Mouse (Mus musculus) embryonic facial prominence, embryonic 10.5 days (tissue): ENCODE measurements around the gene Camkmt. TPM values are rescaled to one million over a fixed set of nuclear protein-coding genes. Genes with fewer than 3 reads are reported as not detected.

ENCODE experiments used
- DNase-seq: peaks from one replicate; pipeline ENCODE4 v3.0.0-alpha.2; 2017; ENCODE audit warnings: low spot score
- H3K27ac ChIP-seq: fragments of 300-500 bp; sonication (generic); replicated peaks from 2 replicates; pipeline ENCODE4 v1.5.1; 2016; ENCODE audit warnings: mild to moderate bottlenecking
- H3K27me3 ChIP-seq: fragments of 300-500 bp; sonication (generic); replicated peaks from 2 replicates; pipeline ENCODE4 v1.6.1; 2016; ENCODE audit warnings: low read depth, mild to moderate bottlenecking; ENCODE audit not compliant: poor library complexity, severe bottlenecking
- H3K36me3 ChIP-seq: fragments of 300-500 bp; sonication (generic); replicated peaks from 2 replicates; pipeline ENCODE4 v1.6.1; 2016; ENCODE audit warnings: mild to moderate bottlenecking, moderate library complexity
- H3K4me1 ChIP-seq: fragments of 300-500 bp; sonication (generic); 2 replicates; pipeline ENCODE4 v1.6.1; 2016
- H3K4me3 ChIP-seq: fragments of 300-500 bp; sonication (generic); 2 replicates; pipeline ENCODE4 v1.5.1; 2016; ENCODE audit warnings: mild to moderate bottlenecking, moderate library complexity
- H3K9me3 ChIP-seq: fragments of 300-500 bp; sonication (generic); 2 replicates; pipeline ENCODE4 v1.6.1; 2016; ENCODE audit warnings: mild to moderate bottlenecking
- WGBS: fragments of 180-500 bp; shearing (Covaris S2); methylation state at CpG from one replicate; pipeline ENCODE4 v1.1.7; 2016; 5-methylcytosine and 5-hydroxymethylcytosine counted together
- polyA plus RNA-seq: library from polyadenylated mRNA; unstranded; fragments of >200 nt; fragmentation: Nextera tagmentation; extraction: Ambion mirVana; gene quantifications from 2 replicates; pipeline ENCODE4 v1.2.1, GENCODE M21; 2016

The Camkmt gene
- polyA plus RNA-seq, 1 experiment from 2014 or later = 14.2 TPM

DNA sequence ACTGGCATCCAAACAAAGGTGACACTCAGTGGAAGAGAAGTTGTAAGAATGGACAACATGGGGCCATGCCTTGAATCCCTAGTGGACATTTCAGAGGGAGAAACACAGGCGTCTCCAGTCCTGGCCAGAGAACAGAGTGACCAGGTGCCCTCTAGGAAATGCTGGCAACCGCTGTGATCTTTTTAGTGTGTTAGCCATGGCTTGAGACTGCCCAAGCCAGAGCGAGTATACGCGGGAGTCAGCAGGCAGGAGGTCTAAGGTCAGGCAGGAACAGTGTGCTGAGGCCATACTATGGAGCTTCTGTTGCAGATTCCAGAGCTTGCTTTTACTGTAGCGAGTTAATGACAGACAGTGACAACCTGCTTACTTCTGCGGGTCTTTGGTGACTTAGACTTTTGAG lies 270.7 kb downstream of the Camkmt start:
- Histone ChIP-seq H3K27me3 (no peaks in the 10 kb centered on the region), H3K9me3 (no peaks in the 10 kb centered on the region), H3K4me3 (no peak overlapping the region), H3K27ac (no peak overlapping the region), H3K36me3 (no peaks in the 10 kb centered on the region), H3K4me1 (peaks cover 14% of the 10 kb centered on the region)
- DNase-seq = no peak
- 76% methylated on average over 7 of the region's 7 CpGs for WGBS

- peaks cover 21% of the 10 kb centered on the region for H3K4me1 ChIP-seq
- no peak for DNase-seq
- H3K36me3 ChIP-seq = no peaks in the 10 kb centered on the region
- no peaks in the 10 kb centered on the region for H3K9me3 ChIP-seq
- H3K27me3 ChIP-seq = 0 out of 2 replicates have a peak, but pooled peaks cover 1% of the 10 kb centered on the region
- 91% methylated on average over 5 of the region's 5 CpGs for WGBS
- H3K27ac ChIP-seq = no peak overlapping the region
- H3K4me3 ChIP-seq = no peak overlapping the region
Measured at GRCm38 (mm10) chr17:85367319-85367718, 277.0 kb downstream of the Camkmt start.

GRCm38 (mm10) chr17:85368776-85369175 lies 278.4 kb downstream of the Camkmt start:
- DNase-seq = no peak
- H3K36me3 ChIP-seq = no peaks in the 10 kb centered on the region
- H3K27ac ChIP-seq = no peak overlapping the region
- WGBS = 82% methylated on average over 8 of the region's 8 CpGs
- no peak overlapping the region for H3K4me3 ChIP-seq
- H3K9me3 ChIP-seq = no peaks in the 10 kb centered on the region
- 0 out of 2 replicates have a peak, but pooled peaks cover 4% of the 10 kb centered on the region for H3K27me3 ChIP-seq
- H3K4me1 ChIP-seq = peaks cover 15% of the 10 kb centered on the region

DNA sequence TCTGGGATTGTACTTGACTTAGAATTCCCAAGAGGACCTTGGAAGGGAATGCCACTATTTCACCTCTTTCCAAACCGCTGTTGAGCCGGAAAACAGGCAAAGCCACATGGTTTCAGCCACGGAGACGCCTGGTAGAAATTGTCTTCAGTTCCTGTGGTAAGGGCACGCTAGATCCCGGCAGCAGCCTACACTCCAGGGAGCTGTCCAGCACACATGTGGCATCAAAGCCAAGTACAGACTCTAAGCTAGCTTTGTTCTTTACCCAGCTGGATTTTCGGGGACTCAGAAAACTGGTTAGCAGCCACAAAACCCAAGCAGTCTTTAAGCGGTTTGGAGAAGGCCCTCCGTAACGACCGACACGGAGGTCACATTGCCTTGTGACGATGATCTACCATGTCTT lies 281.7 kb downstream of the Camkmt start:
- Histone ChIP-seq H3K27ac (no peak overlapping the region), H3K27me3 (0 out of 2 replicates have a peak, but pooled peaks cover 4% of the 10 kb centered on the region), H3K4me3 (no peak overlapping the region), H3K9me3 (no peaks in the 10 kb centered on the region), H3K4me1 (peaks cover 25% of the 10 kb centered on the region), H3K36me3 (no peaks in the 10 kb centered on the region)
- 75% methylated on average over 13 of the region's 13 CpGs for WGBS
- DNase-seq = peak; percentile 50

GRCm38 (mm10) chr17:85372523-85372922 lies 282.2 kb downstream of the Camkmt start:
- no peak overlapping the region for H3K4me3 ChIP-seq
- H3K27ac ChIP-seq = no peak overlapping the region
- WGBS = 88% methylated on average over 7 of the region's 7 CpGs

GRCm38 (mm10) chr17:85374100-85374833 lies 283.9 kb downstream of the Camkmt start:
- Histone ChIP-seq H3K9me3 (no peaks in the 10 kb centered on the region), H3K4me1 (peaks cover 25% of the 10 kb centered on the region), H3K27me3 (0 out of 2 replicates have a peak, but pooled peaks cover 4% of the 10 kb centered on the region), H3K4me3 (no peak overlapping the region), H3K36me3 (no peaks in the 10 kb centered on the region), H3K27ac (no peak overlapping the region)
- 76% methylated on average over 19 of the region's 19 CpGs for whole genome bisulfite sequencing
- DNase-seq = no peak

More at GRCm38 (mm10) chr17:85372523-85372922, 282.2 kb downstream of the Camkmt start:
- Histone ChIP-seq H3K9me3 (no peaks in the 10 kb centered on the region), H3K27me3 (0 out of 2 replicates have a peak, but pooled peaks cover 4% of the 10 kb centered on the region), H3K4me1 (peaks cover 25% of the 10 kb centered on the region), H3K36me3 (no peaks in the 10 kb centered on the region)
- no peak for DNase-seq

- DNase-seq = no peak
- Histone ChIP-seq H3K4me3 (no peak overlapping the region), H3K36me3 (no peaks in the 10 kb centered on the region), H3K27ac (no peak overlapping the region), H3K27me3 (0 out of 2 replicates have a peak, but pooled peaks cover 4% of the 10 kb centered on the region), H3K9me3 (no peaks in the 10 kb centered on the region), H3K4me1 (peaks cover 25% of the 10 kb centered on the region)
- WGBS = 63% methylated on average over 8 of the region's 8 CpGs
Measured at GRCm38 (mm10) chr17:85374834-85375176, 284.5 kb downstream of the Camkmt start.

DNA sequence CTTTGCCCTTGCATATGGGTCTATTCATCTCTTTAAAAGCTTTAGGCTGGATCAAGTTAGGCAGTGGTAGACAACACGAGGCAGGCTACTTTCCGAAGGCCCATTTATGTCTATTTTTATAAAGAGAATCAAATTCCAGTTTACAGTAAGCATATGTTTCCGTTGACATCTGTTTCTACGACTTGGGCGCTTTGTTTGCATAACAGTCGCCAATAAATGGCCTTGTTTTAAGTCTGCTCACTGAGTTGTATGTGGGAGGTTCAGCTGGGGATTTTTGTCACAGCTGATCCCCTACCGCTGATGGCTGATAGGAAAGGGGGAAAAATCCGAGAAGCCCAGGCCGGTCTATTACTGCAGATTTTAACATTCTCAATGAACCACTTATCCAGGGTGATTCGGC lies 285.2 kb downstream of the Camkmt start:
- H3K27me3 ChIP-seq = 0 out of 2 replicates have a peak, but pooled peaks cover 4% of the 10 kb centered on the region
- no peak for DNase-seq
- H3K9me3 ChIP-seq = no peaks in the 10 kb centered on the region
- no peaks in the 10 kb centered on the region for H3K36me3 ChIP-seq
- H3K4me1 ChIP-seq = peaks cover 25% of the 10 kb centered on the region
- H3K4me3 ChIP-seq = no peak overlapping the region
- 68% methylated on average over 10 of the region's 10 CpGs for WGBS
- no peak overlapping the region for H3K27ac ChIP-seq

GRCm38 (mm10) chr17:85377496-85377895 lies 287.1 kb downstream of the Camkmt start:
- Histone ChIP-seq H3K9me3 (no peaks in the 10 kb centered on the region), H3K4me1 (peaks cover 25% of the 10 kb centered on the region), H3K4me3 (no peak overlapping the region), H3K36me3 (no peaks in the 10 kb centered on the region), H3K27me3 (0 out of 2 replicates have a peak, but pooled peaks cover under 1% of the 10 kb centered on the region), H3K27ac (no peak overlapping the region)
- 91% methylated on average over 8 of the region's 8 CpGs for WGBS
- no peak for DNase-seq

GRCm38 (mm10) chr17:85379101-85379500 lies 288.7 kb downstream of the Camkmt start:
- H3K36me3 ChIP-seq = no peaks in the 10 kb centered on the region
- H3K4me3 ChIP-seq = no peak overlapping the region
- H3K27ac ChIP-seq = no peak overlapping the region
- H3K4me1 ChIP-seq = peaks cover 20% of the 10 kb centered on the region
- 90% methylated on average over 7 of the region's 7 CpGs for WGBS
- no peaks in the 10 kb centered on the region for H3K9me3 ChIP-seq
- H3K27me3 ChIP-seq = no peaks in the 10 kb centered on the region
- DNase-seq = no peak

- Histone ChIP-seq H3K4me3 (no peak overlapping the region), H3K27me3 (no peaks in the 10 kb centered on the region), H3K27ac (no peak overlapping the region), H3K36me3 (no peaks in the 10 kb centered on the region), H3K4me1 (no peaks in the 10 kb centered on the region), H3K9me3 (no peaks in the 10 kb centered on the region)
- no peak for DNase-seq
- 90% methylated on average over 8 of the region's 8 CpGs for WGBS
Measured at GRCm38 (mm10) chr17:85381578-85382223, 291.3 kb downstream of the Camkmt start.

DNA sequence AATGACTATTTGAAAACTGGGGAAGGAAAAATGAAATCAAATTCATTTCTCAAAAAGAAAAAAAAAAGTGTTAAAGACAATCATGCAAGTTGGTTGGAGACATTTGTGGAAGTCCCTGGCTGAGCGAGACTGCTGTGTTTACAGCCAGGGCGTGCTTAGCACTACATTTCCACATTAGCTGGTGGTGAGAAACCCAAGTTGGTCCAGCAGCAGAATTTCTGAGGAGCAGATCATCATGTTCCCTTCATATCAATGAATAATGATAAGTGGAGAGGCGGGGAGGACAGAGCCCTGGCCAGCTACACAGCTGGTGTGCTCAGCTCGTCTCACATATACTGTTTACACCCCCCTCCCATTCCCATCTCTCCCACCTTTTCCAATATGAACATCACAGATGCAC lies 292.0 kb downstream of the Camkmt start:
- H3K9me3 ChIP-seq = no peaks in the 10 kb centered on the region
- WGBS = 86% methylated on average over 4 of the region's 4 CpGs
- no peaks in the 10 kb centered on the region for H3K4me1 ChIP-seq
- no peak overlapping the region for H3K27ac ChIP-seq
- DNase-seq = no peak
- no peaks in the 10 kb centered on the region for H3K36me3 ChIP-seq
- H3K27me3 ChIP-seq = 0 out of 2 replicates have a peak, but pooled peaks cover 5% of the 10 kb centered on the region
- no peak overlapping the region for H3K4me3 ChIP-seq

DNA sequence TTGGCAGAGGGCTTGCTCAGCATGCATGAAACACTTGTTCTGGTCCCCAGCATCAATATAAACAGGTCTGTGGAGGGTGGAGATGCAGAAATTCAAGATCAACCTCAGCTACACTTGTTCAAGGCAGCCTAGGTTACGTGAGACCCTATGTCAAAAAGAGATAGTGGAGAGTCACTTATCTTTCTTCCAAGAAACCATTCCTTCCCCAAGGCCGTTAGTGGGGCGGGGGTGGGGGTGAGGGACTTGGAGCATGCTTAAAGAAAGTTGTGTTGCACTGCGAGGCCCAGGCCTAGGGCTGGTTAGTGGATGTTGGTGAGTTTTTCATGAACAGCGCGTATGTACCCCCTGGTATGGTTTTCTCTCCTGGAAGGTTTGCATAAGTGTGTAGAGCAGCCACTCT lies 292.6 kb downstream of the Camkmt start:
- Histone ChIP-seq H3K27ac (no peak overlapping the region), H3K4me3 (no peak overlapping the region), H3K36me3 (no peaks in the 10 kb centered on the region), H3K4me1 (no peaks in the 10 kb centered on the region), H3K27me3 (0 out of 2 replicates have a peak, but pooled peaks cover 8% of the 10 kb centered on the region), H3K9me3 (no peaks in the 10 kb centered on the region)
- 83% methylated on average over 6 of the region's 6 CpGs for WGBS
- no peak for DNase-seq
